Mouse (Mus musculus): ENCODE measurements around the gene Gm3404. TPM values are rescaled to one million over a fixed set of nuclear protein-coding genes. Genes with fewer than 3 reads are reported as not detected.
"Not testable (repeated sequence)": the region's sequence is repeated elsewhere in the genome, so short reads cannot be mapped to it uniquely, and the experiment has no call there.

The Gm3404 gene
- polyA plus RNA-seq (2015; fragmentation: Nextera tagmentation; extraction: Ambion mirVana), result not detected in 2 replicates

GRCm38 (mm10) chr5:146525501-146525900, at the start of gene Gm3404:
Gm3404 (plus strand) TSS chr5:146525801.
- H3K27ac ChIP-seq (ENCODE audit: low read length); DNase-seq (ENCODE audit: low spot score); H3K27me3 ChIP-seq (replicated peaks; ENCODE audit: insufficient read depth, low read length); H3K4me1 ChIP-seq (ENCODE audit: insufficient read depth, low read depth, low read length); ATAC-seq; H3K9ac ChIP-seq (replicated peaks; ENCODE audit: low read depth); H3K4me2 ChIP-seq (replicated peaks; ENCODE audit: low read depth, low read length); H3K4me3 ChIP-seq (ENCODE audit: low read depth, low read length); H3K9me3 ChIP-seq (ENCODE audit: low read length); H3K36me3 ChIP-seq (ENCODE audit: insufficient read depth, low read length): not testable (repeated sequence)
- 83% methylated on average over 1 of the region's 3 CpGs for WGBS

- H3K27ac ChIP-seq (ENCODE audit: low read length); H3K4me1 ChIP-seq (ENCODE audit: insufficient read depth, low read depth, low read length); H3K9ac ChIP-seq (replicated peaks; ENCODE audit: low read depth); H3K27me3 ChIP-seq (replicated peaks; ENCODE audit: insufficient read depth, low read length); H3K4me3 ChIP-seq (ENCODE audit: low read depth, low read length); ATAC-seq; H3K4me2 ChIP-seq (replicated peaks; ENCODE audit: low read depth, low read length); H3K36me3 ChIP-seq (ENCODE audit: insufficient read depth, low read length); DNase-seq (ENCODE audit: low spot score); H3K9me3 ChIP-seq (ENCODE audit: low read length): not testable (repeated sequence)
- WGBS, result 3% methylated on average over 4 of the region's 4 CpGs
- peak; percentile 64 for TF ChIP-seq CTCF (IDR thresholded peaks at IDR 0.05)
Observed at GRCm38 (mm10) chr5:146479564-146479963, 46.0 kb upstream of the Gm3404 start.

GRCm38 (mm10) chr5:146481665-146482064, 43.9 kb upstream of the Gm3404 start, which contains the start of gene Gm6408:
Gm6408 (plus strand) TSS chr5:146481965.
- H3K4me3 ChIP-seq (ENCODE audit: low read depth, low read length); H3K9ac ChIP-seq (replicated peaks; ENCODE audit: low read depth); H3K36me3 ChIP-seq (ENCODE audit: insufficient read depth, low read length); H3K4me2 ChIP-seq (replicated peaks; ENCODE audit: low read depth, low read length); DNase-seq (ENCODE audit: low spot score); H3K9me3 ChIP-seq (ENCODE audit: low read length); H3K27ac ChIP-seq (ENCODE audit: low read length); ATAC-seq; H3K27me3 ChIP-seq (replicated peaks; ENCODE audit: insufficient read depth, low read length); H3K4me1 ChIP-seq (ENCODE audit: insufficient read depth, low read depth, low read length): not testable (repeated sequence)
- 60% methylated on average over 1 of the region's 3 CpGs for whole genome bisulfite sequencing

GRCm38 (mm10) chr5:146488959-146489358, 36.6 kb upstream of the Gm3404 start:
- H3K36me3 ChIP-seq (ENCODE audit: insufficient read depth, low read length); H3K9me3 ChIP-seq (ENCODE audit: low read length); H3K27me3 ChIP-seq (replicated peaks; ENCODE audit: insufficient read depth, low read length); H3K9ac ChIP-seq (replicated peaks; ENCODE audit: low read depth); DNase-seq (ENCODE audit: low spot score); H3K4me2 ChIP-seq (replicated peaks; ENCODE audit: low read depth, low read length); H3K4me1 ChIP-seq (ENCODE audit: insufficient read depth, low read depth, low read length); H3K27ac ChIP-seq (ENCODE audit: low read length); ATAC-seq; H3K4me3 ChIP-seq (ENCODE audit: low read depth, low read length): not testable (repeated sequence)
- TF ChIP-seq CTCF (IDR thresholded peaks at IDR 0.05), result peak; percentile 49
- WGBS, result 6% methylated on average over 3 of the region's 4 CpGs

- DNase-seq (ENCODE audit: low spot score); H3K9ac ChIP-seq (replicated peaks; ENCODE audit: low read depth): not testable (repeated sequence)
- WGBS, result no CpG with 5 or more reads among the region's 5 CpGs
Observed at GRCm38 (mm10) chr5:146491063-146491462, 34.5 kb upstream of the Gm3404 start, which contains the start of gene Gm6370. Gm6370 (plus strand) TSS chr5:146491363.

GRCm38 (mm10) chr5:146502099-146502498, 23.5 kb upstream of the Gm3404 start, which contains the start of gene 4930449I24Rik:
4930449I24Rik (plus strand) TSS chr5:146502399.
- not testable (repeated sequence) for ATAC-seq; H3K9ac ChIP-seq (replicated peaks; ENCODE audit: low read depth); H3K27ac ChIP-seq (ENCODE audit: low read length); DNase-seq (ENCODE audit: low spot score); H3K4me2 ChIP-seq (replicated peaks; ENCODE audit: low read depth, low read length); H3K27me3 ChIP-seq (replicated peaks; ENCODE audit: insufficient read depth, low read length); H3K4me3 ChIP-seq (ENCODE audit: low read depth, low read length); H3K9me3 ChIP-seq (ENCODE audit: low read length); H3K4me1 ChIP-seq (ENCODE audit: insufficient read depth, low read depth, low read length); H3K36me3 ChIP-seq (ENCODE audit: insufficient read depth, low read length)
- no CpG with 5 or more reads among the region's 5 CpGs for WGBS

More at GRCm38 (mm10) chr5:146491063-146491462, 34.5 kb upstream of the Gm3404 start, which contains the start of gene Gm6370:
- not testable (repeated sequence) for H3K4me3 ChIP-seq (ENCODE audit: low read depth, low read length); H3K27ac ChIP-seq (ENCODE audit: low read length); H3K27me3 ChIP-seq (replicated peaks; ENCODE audit: insufficient read depth, low read length); H3K4me1 ChIP-seq (ENCODE audit: insufficient read depth, low read depth, low read length); ATAC-seq; H3K9me3 ChIP-seq (ENCODE audit: low read length); H3K4me2 ChIP-seq (replicated peaks; ENCODE audit: low read depth, low read length); H3K36me3 ChIP-seq (ENCODE audit: insufficient read depth, low read length)

- not testable (repeated sequence) for DNase-seq (ENCODE audit: low spot score); H3K36me3 ChIP-seq (ENCODE audit: insufficient read depth, low read length); H3K4me1 ChIP-seq (ENCODE audit: insufficient read depth, low read depth, low read length); H3K27ac ChIP-seq (ENCODE audit: low read length); H3K9ac ChIP-seq (replicated peaks; ENCODE audit: low read depth); H3K9me3 ChIP-seq (ENCODE audit: low read length); ATAC-seq; H3K27me3 ChIP-seq (replicated peaks; ENCODE audit: insufficient read depth, low read length); H3K4me3 ChIP-seq (ENCODE audit: low read depth, low read length); H3K4me2 ChIP-seq (replicated peaks; ENCODE audit: low read depth, low read length)
- no CpG with 5 or more reads among the region's 5 CpGs for WGBS
Observed at GRCm38 (mm10) chr5:146513823-146514222, 11.8 kb upstream of the Gm3404 start, which contains the start of gene Gm3402. Gm3402 (plus strand) TSS chr5:146514123.

- WGBS, result 88% methylated on average over 2 of the region's 3 CpGs
Observed at GRCm38 (mm10) chr5:146537347-146537746, 11.7 kb downstream of the Gm3404 start, which contains the start of gene Gm3409. Gm3409 (plus strand) TSS chr5:146537647.

GRCm38 (mm10) chr5:146555836-146556235, 30.2 kb downstream of the Gm3404 start, which contains the start of gene Gm3415:
Gm3415 (plus strand) TSS chr5:146556136.
- not testable (repeated sequence) for ATAC-seq; H3K27me3 ChIP-seq (replicated peaks; ENCODE audit: insufficient read depth, low read length); H3K36me3 ChIP-seq (ENCODE audit: insufficient read depth, low read length); H3K4me2 ChIP-seq (replicated peaks; ENCODE audit: low read depth, low read length); H3K9ac ChIP-seq (replicated peaks; ENCODE audit: low read depth); DNase-seq (ENCODE audit: low spot score); H3K4me1 ChIP-seq (ENCODE audit: insufficient read depth, low read depth, low read length); H3K9me3 ChIP-seq (ENCODE audit: low read length); H3K27ac ChIP-seq (ENCODE audit: low read length); H3K4me3 ChIP-seq (ENCODE audit: low read depth, low read length)
- WGBS, result no CpG with 5 or more reads among the region's 3 CpGs

More at GRCm38 (mm10) chr5:146537347-146537746, 11.7 kb downstream of the Gm3404 start, which contains the start of gene Gm3409:
- H3K27me3 ChIP-seq (replicated peaks; ENCODE audit: insufficient read depth, low read length); H3K4me2 ChIP-seq (replicated peaks; ENCODE audit: low read depth, low read length); H3K9me3 ChIP-seq (ENCODE audit: low read length); H3K4me3 ChIP-seq (ENCODE audit: low read depth, low read length); ATAC-seq; DNase-seq (ENCODE audit: low spot score); H3K4me1 ChIP-seq (ENCODE audit: insufficient read depth, low read depth, low read length); H3K9ac ChIP-seq (replicated peaks; ENCODE audit: low read depth); H3K27ac ChIP-seq (ENCODE audit: low read length); H3K36me3 ChIP-seq (ENCODE audit: insufficient read depth, low read length): not testable (repeated sequence)
